Mouse (Mus musculus): ENCODE results near the gene Rptor. TPM values are rescaled to one million over a fixed set of nuclear protein-coding genes. Genes with fewer than 3 reads are reported as not detected.

Rptor gene
- polyA plus RNA-seq, 1 experiment from 2014 or later = 12.4 TPM

DNA sequence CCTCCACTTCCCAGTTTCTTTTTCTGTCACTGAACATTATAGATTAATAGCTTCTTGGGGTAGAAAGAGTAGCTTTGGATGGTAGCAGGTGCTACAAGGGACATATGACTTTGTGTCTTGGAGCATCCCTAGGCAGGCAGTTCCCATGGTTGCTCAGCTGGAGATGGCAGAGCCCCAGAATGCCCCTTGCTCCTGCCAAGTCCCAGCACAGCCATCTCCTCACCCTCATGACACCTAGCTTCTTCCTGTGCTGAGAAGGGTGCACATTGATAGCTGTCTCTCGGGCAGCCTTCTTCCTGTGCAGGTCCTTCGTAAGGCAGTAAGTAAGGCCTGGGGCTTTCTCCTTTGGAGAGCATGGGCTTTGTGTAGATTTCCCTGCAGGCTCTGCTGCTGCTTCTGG, 78.0 kb downstream of the Rptor start:
- H3K9me3 ChIP-seq (ENCODE audit: control insufficient read depth, low read length) = no peaks in the 10 kb centered on the region
- H3K9ac ChIP-seq (ENCODE audit: low read depth, low read length) = no peak overlapping the region
- no peak overlapping the region for H3K27ac ChIP-seq (ENCODE audit: low read depth, low read length)
- no peaks in the 10 kb centered on the region for H3K4me1 ChIP-seq (replicated peaks; ENCODE audit: control insufficient read depth, insufficient read depth, low read length)
- DNase-seq (ENCODE audit: low spot score) (no peak), ATAC-seq (ENCODE audit: low FRiP score) (no peak)
- 96% methylated on average over 2 of the region's 2 CpGs for WGBS
- H3K36me3 ChIP-seq (ENCODE audit: control insufficient read depth, insufficient read depth, low read length) = no peaks in the 10 kb centered on the region
- H3K4me3 ChIP-seq (ENCODE audit: low read depth, low read length) = no peak overlapping the region
- no peaks in the 10 kb centered on the region for H3K27me3 ChIP-seq (ENCODE audit: control insufficient read depth, insufficient read depth, low read length)
- H3K4me2 ChIP-seq (replicated peaks; ENCODE audit: low read depth, low read length) = no peak overlapping the region

DNA sequence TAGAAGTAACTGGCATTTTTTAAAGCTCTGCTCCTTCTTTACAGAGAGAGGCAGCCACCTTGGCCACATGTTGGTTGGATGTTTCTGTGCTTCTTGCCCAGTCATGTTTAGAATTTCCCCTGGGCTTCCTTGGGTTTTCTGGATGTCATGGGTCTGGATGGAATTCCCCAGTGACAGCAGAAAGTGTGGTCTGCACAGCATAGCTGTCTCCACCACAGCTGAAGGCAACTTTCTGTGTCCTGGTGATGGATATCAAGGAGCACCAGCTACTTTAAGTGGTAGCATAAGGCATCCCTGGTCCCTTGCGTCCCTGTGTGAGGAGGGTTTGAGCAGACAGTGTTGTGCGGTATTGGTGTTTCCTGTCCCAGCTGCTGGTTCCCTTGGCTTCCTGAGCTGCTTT, 79.6 kb downstream of the Rptor start:
- DNase-seq (ENCODE audit: low spot score) (no peak), ATAC-seq (ENCODE audit: low FRiP score) (no peak)
- 86% methylated on average over 2 of the region's 2 CpGs for WGBS
- Histone ChIP-seq H3K4me3 (ENCODE audit: low read depth, low read length) (no peak overlapping the region), H3K9me3 (ENCODE audit: control insufficient read depth, low read length) (no peaks in the 10 kb centered on the region), H3K9ac (ENCODE audit: low read depth, low read length) (no peak overlapping the region), H3K4me1 (replicated peaks; ENCODE audit: control insufficient read depth, insufficient read depth, low read length) (no peaks in the 10 kb centered on the region), H3K27me3 (ENCODE audit: control insufficient read depth, insufficient read depth, low read length) (no peaks in the 10 kb centered on the region), H3K27ac (ENCODE audit: low read depth, low read length) (no peak overlapping the region), H3K36me3 (ENCODE audit: control insufficient read depth, insufficient read depth, low read length) (no peaks in the 10 kb centered on the region), H3K4me2 (replicated peaks; ENCODE audit: low read depth, low read length) (no peak overlapping the region)

DNA sequence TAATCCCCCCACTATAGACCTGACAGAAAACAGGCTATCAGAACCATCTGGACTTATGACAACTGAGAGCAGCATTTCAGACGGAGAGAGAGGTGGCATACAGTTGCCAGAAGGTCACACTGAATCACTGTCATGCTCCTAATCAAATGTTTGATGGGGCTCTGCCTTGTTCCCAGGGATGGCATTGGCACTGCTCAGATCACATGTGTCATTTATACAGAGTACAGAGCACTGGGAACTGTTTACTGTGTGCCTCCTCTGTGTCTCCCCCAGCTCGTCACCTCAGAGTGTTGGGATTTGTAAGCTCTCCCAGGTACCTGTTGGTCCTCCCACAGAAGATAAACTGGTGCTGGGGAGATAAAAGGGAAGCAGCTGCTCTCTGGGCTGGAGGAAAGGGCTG, 81.1 kb downstream of the Rptor start:
- no peaks in the 10 kb centered on the region for H3K9me3 ChIP-seq (ENCODE audit: control insufficient read depth, low read length)
- no peak overlapping the region for H3K4me2 ChIP-seq (replicated peaks; ENCODE audit: low read depth, low read length)
- ATAC-seq (ENCODE audit: low FRiP score) (no peak), DNase-seq (ENCODE audit: low spot score) (no peak)
- H3K9ac ChIP-seq (ENCODE audit: low read depth, low read length) = no peak overlapping the region
- no peak overlapping the region for H3K27ac ChIP-seq (ENCODE audit: low read depth, low read length)
- H3K4me3 ChIP-seq (ENCODE audit: low read depth, low read length) = no peak overlapping the region
- no peaks in the 10 kb centered on the region for H3K36me3 ChIP-seq (ENCODE audit: control insufficient read depth, insufficient read depth, low read length)
- H3K27me3 ChIP-seq (ENCODE audit: control insufficient read depth, insufficient read depth, low read length) = no peaks in the 10 kb centered on the region
- H3K4me1 ChIP-seq (replicated peaks; ENCODE audit: control insufficient read depth, insufficient read depth, low read length) = no peaks in the 10 kb centered on the region
- 78% methylated on average over 2 of the region's 2 CpGs for WGBS

DNA sequence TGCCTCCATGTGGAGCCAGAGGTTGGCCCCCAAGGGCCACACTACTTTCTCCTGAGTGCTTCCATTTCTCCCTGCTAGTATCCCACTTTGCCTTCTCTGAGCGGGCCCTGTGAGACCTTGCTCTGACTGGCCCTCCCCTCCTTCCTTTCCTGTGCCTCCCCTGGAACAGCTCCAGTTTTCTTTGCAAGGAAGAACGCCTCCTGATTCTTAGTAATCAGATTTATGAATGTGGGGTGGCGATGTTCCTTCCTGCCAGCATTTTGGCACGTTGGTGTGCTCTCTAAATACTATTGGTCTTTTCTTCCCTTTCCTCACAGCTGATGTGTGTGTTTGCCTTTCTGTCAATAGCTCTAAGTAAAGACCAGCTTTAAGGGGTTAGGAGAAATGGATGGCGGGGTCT, 82.8 kb downstream of the Rptor start:
- no peaks in the 10 kb centered on the region for H3K9me3 ChIP-seq (ENCODE audit: control insufficient read depth, low read length)
- H3K36me3 ChIP-seq (ENCODE audit: control insufficient read depth, insufficient read depth, low read length) = no peaks in the 10 kb centered on the region
- 82% methylated on average over 5 of the region's 5 CpGs for whole genome bisulfite sequencing
- no peaks in the 10 kb centered on the region for H3K4me1 ChIP-seq (replicated peaks; ENCODE audit: control insufficient read depth, insufficient read depth, low read length)
- H3K4me3 ChIP-seq (ENCODE audit: low read depth, low read length) = no peak overlapping the region
- no peak for DNase-seq (ENCODE audit: low spot score)
- ATAC-seq (ENCODE audit: low FRiP score) = no peak
- no peak overlapping the region for H3K9ac ChIP-seq (ENCODE audit: low read depth, low read length)
- no peak overlapping the region for H3K4me2 ChIP-seq (replicated peaks; ENCODE audit: low read depth, low read length)
- H3K27ac ChIP-seq (ENCODE audit: low read depth, low read length) = no peak overlapping the region
- no peaks in the 10 kb centered on the region for H3K27me3 ChIP-seq (ENCODE audit: control insufficient read depth, insufficient read depth, low read length)

DNA sequence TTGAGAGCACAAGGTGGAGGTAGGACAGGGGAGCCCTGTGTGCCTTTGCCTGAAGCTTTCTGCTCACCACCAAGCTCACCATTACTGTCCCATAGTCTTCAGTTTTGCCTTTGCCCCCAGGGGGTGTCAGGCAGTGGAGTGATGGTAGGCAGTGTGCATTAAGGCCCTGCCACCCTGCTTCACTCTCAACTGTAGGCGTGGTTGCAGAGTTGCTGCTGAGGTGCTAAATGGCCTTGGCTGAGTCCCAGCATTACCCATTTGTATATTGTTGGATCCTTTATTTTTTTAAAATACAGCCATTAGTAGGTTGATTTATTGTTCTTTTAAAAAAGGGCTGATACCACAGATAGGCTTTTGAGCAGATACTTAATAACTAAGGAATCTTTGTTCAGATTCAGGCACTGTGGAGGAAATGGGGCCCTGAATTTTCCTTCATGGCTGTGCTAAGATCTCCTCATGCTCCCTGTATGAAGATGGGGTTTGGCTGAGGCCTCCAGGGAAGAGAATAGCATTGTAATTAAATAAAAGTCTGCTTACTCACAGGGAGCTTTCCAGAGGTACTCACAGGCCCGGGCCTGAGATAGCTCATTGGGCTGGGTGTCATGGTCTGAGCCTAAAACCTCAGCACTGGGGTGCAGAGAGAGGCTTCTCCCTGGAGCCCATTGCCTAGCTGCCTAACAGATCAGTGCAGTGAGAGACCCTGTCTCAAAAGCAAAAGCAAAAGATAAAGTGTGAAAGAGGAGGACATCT, 83.4 kb downstream of the Rptor start:
- H3K4me1 ChIP-seq (replicated peaks; ENCODE audit: control insufficient read depth, insufficient read depth, low read length) = no peaks in the 10 kb centered on the region
- no peak overlapping the region for H3K27ac ChIP-seq (ENCODE audit: low read depth, low read length)
- H3K4me2 ChIP-seq (replicated peaks; ENCODE audit: low read depth, low read length) = no peak overlapping the region
- ATAC-seq (ENCODE audit: low FRiP score) (no peak), DNase-seq (ENCODE audit: low spot score) (no peak)
- H3K9ac ChIP-seq (ENCODE audit: low read depth, low read length) = no peak overlapping the region
- no peak overlapping the region for H3K4me3 ChIP-seq (ENCODE audit: low read depth, low read length)
- no peaks in the 10 kb centered on the region for H3K27me3 ChIP-seq (ENCODE audit: control insufficient read depth, insufficient read depth, low read length)
- H3K9me3 ChIP-seq (ENCODE audit: control insufficient read depth, low read length) = no peaks in the 10 kb centered on the region
- no peaks in the 10 kb centered on the region for H3K36me3 ChIP-seq (ENCODE audit: control insufficient read depth, insufficient read depth, low read length)
- WGBS = 83% methylated on average over 2 of the region's 2 CpGs

DNA sequence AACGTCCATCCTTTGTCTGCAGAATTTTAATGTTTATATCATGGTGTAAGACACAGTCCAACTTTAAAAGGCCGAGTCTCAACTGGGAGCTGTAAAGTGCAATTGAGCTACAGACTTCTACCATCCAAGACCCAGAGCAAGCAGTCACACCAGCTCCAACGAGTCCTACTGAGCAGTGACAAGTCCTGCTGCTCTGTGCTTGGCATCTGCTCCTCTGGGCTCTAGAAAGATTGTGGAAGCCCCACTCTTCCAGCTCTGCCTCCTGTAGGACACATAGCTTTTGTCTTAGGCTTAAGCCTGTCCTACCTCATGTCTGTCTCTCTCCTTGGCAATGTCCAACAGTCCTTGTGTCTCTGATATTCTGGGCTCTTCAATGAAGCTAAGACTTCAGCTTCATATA, 84.6 kb downstream of the Rptor start:
- Histone ChIP-seq H3K4me2 (replicated peaks; ENCODE audit: low read depth, low read length) (no peak overlapping the region), H3K36me3 (ENCODE audit: control insufficient read depth, insufficient read depth, low read length) (no peaks in the 10 kb centered on the region), H3K4me1 (replicated peaks; ENCODE audit: control insufficient read depth, insufficient read depth, low read length) (no peaks in the 10 kb centered on the region), H3K27ac (ENCODE audit: low read depth, low read length) (no peak overlapping the region), H3K9me3 (ENCODE audit: control insufficient read depth, low read length) (no peaks in the 10 kb centered on the region), H3K4me3 (ENCODE audit: low read depth, low read length) (no peak overlapping the region), H3K27me3 (ENCODE audit: control insufficient read depth, insufficient read depth, low read length) (no peaks in the 10 kb centered on the region), H3K9ac (ENCODE audit: low read depth, low read length) (no peak overlapping the region)
- DNase-seq (ENCODE audit: low spot score) (no peak), ATAC-seq (ENCODE audit: low FRiP score) (no peak)
- WGBS = 92% methylated on average over 3 of the region's 3 CpGs

- Histone ChIP-seq H3K9me3 (ENCODE audit: control insufficient read depth, low read length) (no peaks in the 10 kb centered on the region), H3K4me3 (ENCODE audit: low read depth, low read length) (no peak overlapping the region), H3K4me1 (replicated peaks; ENCODE audit: control insufficient read depth, insufficient read depth, low read length) (no peaks in the 10 kb centered on the region), H3K4me2 (replicated peaks; ENCODE audit: low read depth, low read length) (no peak overlapping the region), H3K9ac (ENCODE audit: low read depth, low read length) (no peak overlapping the region), H3K27ac (ENCODE audit: low read depth, low read length) (no peak overlapping the region), H3K27me3 (ENCODE audit: control insufficient read depth, insufficient read depth, low read length) (no peaks in the 10 kb centered on the region), H3K36me3 (ENCODE audit: control insufficient read depth, insufficient read depth, low read length) (no peaks in the 10 kb centered on the region)
- DNase-seq (ENCODE audit: low spot score) (no peak), ATAC-seq (ENCODE audit: low FRiP score) (no peak)
These were observed 85.3 kb downstream of the Rptor start for GRCm38 (mm10) chr11:119687966-119688365.

DNA sequence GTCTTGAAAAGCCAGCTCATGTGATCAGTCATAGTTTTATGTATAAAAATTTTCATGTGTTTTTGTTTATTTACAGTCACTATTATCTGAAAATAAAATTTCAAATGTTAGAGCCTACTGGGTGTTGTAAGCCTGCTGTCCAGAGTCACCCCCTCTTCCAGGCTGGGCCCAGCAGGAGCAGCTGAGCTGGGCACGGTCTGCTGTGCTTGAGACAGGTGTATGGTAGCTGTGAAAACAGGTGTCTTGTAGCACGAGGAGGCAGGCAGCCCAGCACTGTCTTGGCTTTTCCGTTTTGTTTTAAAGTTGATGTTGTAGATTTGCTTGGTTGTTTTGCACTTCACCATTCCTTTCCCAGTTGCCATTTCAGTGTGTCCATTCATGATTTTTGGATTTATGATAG, 87.2 kb downstream of the Rptor start:
- no peaks in the 10 kb centered on the region for H3K4me1 ChIP-seq (replicated peaks; ENCODE audit: control insufficient read depth, insufficient read depth, low read length)
- DNase-seq (ENCODE audit: low spot score) = no peak
- H3K9ac ChIP-seq (ENCODE audit: low read depth, low read length) = no peak overlapping the region
- 84% methylated on average over 3 of the region's 3 CpGs for WGBS
- H3K36me3 ChIP-seq (ENCODE audit: control insufficient read depth, insufficient read depth, low read length) = no peaks in the 10 kb centered on the region
- H3K9me3 ChIP-seq (ENCODE audit: control insufficient read depth, low read length) = no peaks in the 10 kb centered on the region
- no peak overlapping the region for H3K4me2 ChIP-seq (replicated peaks; ENCODE audit: low read depth, low read length)
- H3K27me3 ChIP-seq (ENCODE audit: control insufficient read depth, insufficient read depth, low read length) = no peaks in the 10 kb centered on the region
- no peak for ATAC-seq (ENCODE audit: low FRiP score)
- H3K4me3 ChIP-seq (ENCODE audit: low read depth, low read length) = no peak overlapping the region
- H3K27ac ChIP-seq (ENCODE audit: low read depth, low read length) = no peak overlapping the region

GRCm38 (mm10) chr11:119692196-119692910, 89.6 kb downstream of the Rptor start:
- ATAC-seq (ENCODE audit: low FRiP score) (no peak), DNase-seq (ENCODE audit: low spot score) (no peak)
- no peak overlapping the region for H3K4me2 ChIP-seq (replicated peaks; ENCODE audit: low read depth, low read length)
- no peak overlapping the region for H3K4me3 ChIP-seq (ENCODE audit: low read depth, low read length)
- no peaks in the 10 kb centered on the region for H3K4me1 ChIP-seq (replicated peaks; ENCODE audit: control insufficient read depth, insufficient read depth, low read length)
- H3K27ac ChIP-seq (ENCODE audit: low read depth, low read length) = no peak overlapping the region
- H3K27me3 ChIP-seq (ENCODE audit: control insufficient read depth, insufficient read depth, low read length) = no peaks in the 10 kb centered on the region
- WGBS = 88% methylated on average over 6 of the region's 6 CpGs
- H3K9ac ChIP-seq (ENCODE audit: low read depth, low read length) = no peak overlapping the region
- H3K36me3 ChIP-seq (ENCODE audit: control insufficient read depth, insufficient read depth, low read length) = no peaks in the 10 kb centered on the region
- no peaks in the 10 kb centered on the region for H3K9me3 ChIP-seq (ENCODE audit: control insufficient read depth, low read length)
